Mouse (Mus musculus) E14TG2a.4 (cell line): ENCODE data around the gene Cpsf6.

Experiments
- CTCF ChIP-seq: conservative IDR thresholded peaks from 2 replicates; pipeline ENCODE4 v1.5.1; 2014; ENCODE audit warnings: low read length
- NANOG ChIP-seq: IDR thresholded peaks from 2 replicates; pipeline ENCODE4 v1.6.1; 2014; ENCODE audit warnings: borderline replicate concordance, low read length, mixed read lengths
- POU5F1 ChIP-seq: IDR thresholded peaks from 2 replicates; pipeline ENCODE4 v1.6.1; 2014; ENCODE audit warnings: low read length, borderline replicate concordance

- no peak for TF ChIP-seq CTCF
- no peak for TF ChIP-seq POU5F1
- TF ChIP-seq NANOG: no peak
These were observed 29.8 kb upstream of the Cpsf6 start for GRCm38 (mm10) chr10:117409373-117410354.
